Mouse (Mus musculus) testis, postnatal 14 days (tissue): ENCODE results near the gene Zmiz1.

Experiments
- DNase-seq: peaks from one replicate; pipeline ENCODE4 v3.0.0; 2021; ENCODE audit warnings: low spot score

Zmiz1 gene

DNA sequence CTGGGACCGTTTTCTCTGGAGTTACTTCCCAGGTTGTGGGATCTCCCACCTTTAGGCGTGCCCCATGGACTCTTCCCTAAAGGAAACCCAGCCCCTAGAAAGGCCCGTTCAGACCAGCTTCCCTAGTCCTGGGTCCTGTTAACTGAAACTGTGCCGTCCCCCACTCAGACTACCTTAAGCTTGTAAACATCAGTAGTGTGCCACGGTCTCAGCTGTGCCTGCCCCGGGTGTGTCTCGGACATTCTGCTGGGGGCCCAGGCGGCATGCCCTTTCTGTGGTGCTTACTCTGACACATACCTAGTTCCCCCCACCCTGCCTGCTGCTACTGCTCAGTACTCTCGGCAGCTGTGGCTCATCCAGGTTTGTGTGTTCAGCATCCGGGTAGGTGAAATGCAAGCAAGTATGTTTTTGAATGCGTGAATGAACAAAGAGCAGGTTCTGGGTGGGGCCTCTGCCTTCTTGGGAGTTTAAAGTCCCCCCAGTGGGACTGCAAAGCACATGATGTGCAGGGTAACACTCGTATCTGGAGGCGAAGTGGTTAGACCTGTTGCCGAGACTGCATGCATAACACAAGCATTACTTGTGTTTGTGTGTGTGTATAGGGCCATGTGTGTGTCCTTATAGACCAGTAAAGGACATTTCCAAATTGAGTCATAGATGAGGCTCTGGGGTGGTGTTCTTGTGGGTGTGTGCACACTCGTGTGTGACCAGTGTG lies 157.2 kb downstream of the Zmiz1 start:
- DNase-seq: no peak

GRCm38 (mm10) chr14:25617264-25617663 lies 158.3 kb downstream of the Zmiz1 start:
- DNase-seq: no peak

GRCm38 (mm10) chr14:25619066-25619762 lies 160.2 kb downstream of the Zmiz1 start:
- no peak for DNase-seq

GRCm38 (mm10) chr14:25620766-25621165 lies 161.8 kb downstream of the Zmiz1 start:
- no peak for DNase-seq

DNA sequence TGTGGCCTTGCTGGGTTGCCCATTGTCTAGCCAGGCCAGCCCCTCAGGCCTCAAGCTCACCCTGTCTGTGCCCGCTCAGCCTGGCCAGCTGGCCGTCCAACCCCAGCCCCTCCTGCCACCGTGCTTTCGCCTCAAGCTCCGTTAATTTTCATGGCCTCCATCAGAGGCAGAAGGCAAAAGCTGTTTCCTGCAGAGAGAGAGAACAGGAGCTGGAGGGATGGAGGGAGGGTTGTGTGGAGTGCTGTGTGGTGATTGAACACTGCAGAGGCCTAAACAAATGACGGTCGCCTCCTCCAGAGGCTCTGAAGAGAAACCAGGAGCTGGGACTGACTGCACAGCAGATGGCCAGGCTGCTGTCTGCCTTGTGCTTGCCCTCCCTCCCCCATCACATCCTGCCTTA lies 164.7 kb downstream of the Zmiz1 start:
- no peak for DNase-seq

- no peak for DNase-seq
Observed at GRCm38 (mm10) chr14:25624659-25625058, 165.7 kb downstream of the Zmiz1 start.

DNA sequence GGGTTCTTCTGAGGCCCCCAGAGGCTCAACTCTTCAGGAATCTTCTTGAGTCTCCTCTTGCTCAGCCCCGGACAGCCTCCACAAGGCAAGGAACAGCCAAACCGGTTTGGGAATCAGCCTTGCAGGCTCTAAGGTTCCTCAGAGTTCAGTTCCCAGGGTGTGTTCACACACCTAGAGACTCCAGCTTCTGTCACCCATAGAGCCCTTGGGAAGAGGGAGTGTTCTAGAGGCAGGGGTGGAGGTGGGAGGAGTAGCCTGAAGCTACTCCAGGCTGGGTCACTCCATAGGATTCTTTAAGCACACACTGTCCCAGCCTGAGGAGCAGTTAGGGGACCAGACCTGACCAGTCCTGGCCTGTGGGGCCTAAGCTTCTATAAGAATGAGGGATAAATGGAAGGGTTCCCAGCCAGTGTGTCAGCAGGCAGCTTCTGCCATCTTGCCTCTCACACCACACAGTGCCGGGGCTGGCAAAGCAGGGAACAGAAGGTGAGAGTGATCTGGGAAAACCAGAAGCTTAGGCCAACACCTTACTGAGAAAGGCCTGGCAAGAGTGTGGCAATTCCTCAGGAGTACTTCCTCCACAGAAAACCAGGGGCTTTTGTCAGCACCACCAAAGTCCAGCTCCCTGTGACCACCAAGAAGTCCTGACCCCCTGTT lies 168.7 kb downstream of the Zmiz1 start:
- no peak for DNase-seq

DNA sequence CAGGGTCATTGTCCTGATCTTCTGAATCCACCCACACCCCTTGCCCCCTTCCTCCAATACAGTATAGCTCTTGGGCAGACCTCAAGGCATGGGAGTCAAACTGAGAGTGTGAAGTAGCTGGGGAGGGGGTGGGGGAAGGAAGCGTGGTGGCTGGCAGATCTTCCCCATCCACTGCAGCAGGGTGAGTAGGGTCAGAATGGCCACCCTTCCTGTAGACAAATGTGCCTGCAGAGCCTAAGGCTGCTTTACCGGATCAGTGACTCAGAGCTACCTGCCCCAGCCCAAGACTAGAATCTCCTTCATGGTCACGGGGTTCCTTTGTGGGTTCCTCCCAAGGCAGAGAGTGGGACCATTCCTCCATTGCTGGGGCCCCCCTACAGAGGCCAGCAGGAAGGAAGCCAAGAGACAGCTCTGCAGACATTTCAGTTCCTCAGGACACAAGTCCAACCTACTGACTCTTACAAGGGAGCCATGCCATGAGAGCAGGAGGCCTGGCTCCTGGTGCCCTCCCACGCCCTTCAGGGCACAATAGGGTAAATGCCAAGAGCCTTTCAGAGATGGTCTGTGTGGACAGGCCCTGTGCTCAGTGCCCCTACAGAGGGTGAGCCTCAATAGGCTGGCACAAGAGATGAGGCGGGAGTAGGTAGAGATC lies 169.6 kb downstream of the Zmiz1 start:
- DNase-seq: no peak

DNA sequence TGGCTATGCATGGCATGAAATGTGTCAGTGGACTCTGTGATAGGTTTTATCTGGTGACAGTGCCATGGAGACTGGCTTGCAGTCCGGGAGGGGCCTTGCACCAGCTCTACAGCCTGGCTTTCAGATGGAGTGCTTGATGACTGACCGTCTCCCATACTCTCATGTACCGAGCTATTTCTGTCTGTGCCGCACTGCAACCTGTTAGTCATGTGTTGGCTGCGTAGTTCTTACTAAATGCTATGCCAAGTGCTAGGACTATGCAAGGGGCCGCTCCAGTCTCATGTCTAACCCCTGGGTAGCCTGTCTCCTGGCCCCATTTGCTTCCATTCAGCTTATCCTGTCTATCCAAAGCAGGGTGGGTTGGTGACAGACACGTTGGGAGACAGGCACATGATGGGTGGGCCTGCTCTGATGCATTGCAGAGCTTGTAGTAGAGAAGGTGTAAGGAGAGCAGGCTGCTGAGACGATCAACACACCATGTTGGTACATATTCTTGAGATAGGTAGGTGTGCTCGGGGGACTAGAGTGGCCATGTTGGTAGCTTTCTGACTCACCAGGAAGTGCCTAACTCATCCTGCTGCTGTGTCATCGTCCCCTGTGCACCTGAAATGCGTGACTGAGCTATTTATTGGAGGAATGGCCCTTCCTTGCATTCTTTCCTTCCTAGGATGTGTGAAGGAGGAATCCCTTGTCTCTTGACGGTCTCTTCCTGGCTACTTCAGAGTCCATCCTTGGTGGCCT lies 171.1 kb downstream of the Zmiz1 start:
- DNase-seq: no peak

DNA sequence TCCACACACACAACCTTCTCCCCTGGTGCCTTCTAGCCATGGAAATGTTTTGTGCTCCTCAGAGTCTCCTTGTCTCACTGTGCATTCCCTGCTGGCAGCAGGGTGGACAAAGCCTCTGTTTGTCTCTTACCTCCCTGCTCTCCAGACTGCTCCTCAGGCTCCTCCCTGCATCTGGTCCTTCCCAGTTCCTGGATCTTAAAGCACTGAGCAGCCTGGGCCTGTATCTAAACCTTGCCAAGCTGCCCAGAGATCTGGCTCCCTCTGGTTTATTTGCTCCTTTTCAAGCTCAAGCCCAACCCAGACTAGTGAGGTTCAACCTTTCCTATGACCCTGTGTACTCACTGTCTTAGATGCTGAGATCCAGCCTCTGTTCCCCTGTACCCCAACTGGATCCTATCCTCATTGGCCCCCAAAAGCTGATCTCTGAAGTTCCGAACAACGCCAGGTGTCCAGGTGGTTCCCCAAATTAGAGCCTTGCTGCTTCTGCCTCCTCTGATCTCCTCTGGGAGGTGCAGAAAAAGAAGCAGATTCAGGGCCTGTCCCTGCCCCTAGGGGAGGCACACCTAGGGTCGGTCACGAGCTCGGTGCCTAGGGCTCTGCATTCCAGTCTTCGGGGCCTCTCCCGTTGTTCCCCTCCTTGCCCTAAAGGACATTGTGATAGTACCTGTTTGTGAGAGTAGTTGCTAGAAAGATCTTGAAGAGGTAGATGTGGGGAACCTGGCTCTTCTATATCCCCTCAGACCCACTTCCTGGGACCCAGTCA lies 171.8 kb downstream of the Zmiz1 start:
- DNase-seq: no peak

DNA sequence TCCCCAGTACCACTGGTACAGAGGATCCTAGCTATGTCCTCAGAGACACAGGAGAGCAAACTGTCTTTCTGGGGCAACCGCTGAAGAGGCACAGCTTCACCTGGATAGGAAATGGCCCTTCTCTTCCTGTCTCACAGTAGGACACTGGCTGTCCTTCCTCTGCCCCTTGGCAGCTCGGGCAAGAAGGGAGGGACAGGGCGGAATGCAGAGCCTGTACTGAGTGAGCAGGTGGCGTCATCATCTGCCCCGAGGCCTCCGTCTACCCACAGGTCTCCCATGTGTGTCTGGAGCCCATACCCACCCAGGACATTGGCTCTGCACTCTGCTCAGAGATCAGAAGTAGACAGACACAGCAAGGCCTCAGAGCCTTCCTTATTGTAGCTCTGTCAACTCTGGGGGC lies 172.5 kb downstream of the Zmiz1 start:
- DNase-seq: no peak

- DNase-seq: no peak
Observed at GRCm38 (mm10) chr14:25633539-25634300, 174.7 kb downstream of the Zmiz1 start.

DNA sequence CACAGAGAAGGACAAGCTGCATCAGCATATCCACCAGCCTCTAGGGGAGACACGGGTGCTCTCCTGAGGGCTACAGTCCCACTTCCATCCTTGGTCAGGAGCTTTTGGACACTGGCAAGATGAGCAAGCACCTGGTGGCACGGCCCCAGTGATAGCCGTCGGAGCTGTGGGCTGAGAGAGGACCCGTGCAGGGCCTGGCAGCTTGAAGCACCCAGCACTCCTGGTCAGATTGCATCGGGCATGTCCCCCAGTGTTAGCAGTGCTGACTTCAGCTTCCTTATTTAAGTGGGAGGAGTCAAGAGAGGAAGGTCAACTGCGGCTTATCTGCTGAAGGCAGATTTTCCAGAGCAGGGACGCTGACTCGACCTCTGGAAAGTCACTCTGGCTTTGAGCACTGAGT lies 175.3 kb downstream of the Zmiz1 start:
- no peak for DNase-seq

- DNase-seq: no peak
Observed at GRCm38 (mm10) chr14:25635746-25636145, 176.8 kb downstream of the Zmiz1 start.

- DNase-seq: no peak
Observed at GRCm38 (mm10) chr14:25636297-25636696, 177.3 kb downstream of the Zmiz1 start.

- no peak for DNase-seq
Observed at GRCm38 (mm10) chr14:25639120-25639758, 180.3 kb downstream of the Zmiz1 start.

- no peak for DNase-seq
Observed at GRCm38 (mm10) chr14:25639979-25640378, 181.0 kb downstream of the Zmiz1 start.

GRCm38 (mm10) chr14:25640421-25641056 lies 181.6 kb downstream of the Zmiz1 start:
- DNase-seq: no peak

DNA sequence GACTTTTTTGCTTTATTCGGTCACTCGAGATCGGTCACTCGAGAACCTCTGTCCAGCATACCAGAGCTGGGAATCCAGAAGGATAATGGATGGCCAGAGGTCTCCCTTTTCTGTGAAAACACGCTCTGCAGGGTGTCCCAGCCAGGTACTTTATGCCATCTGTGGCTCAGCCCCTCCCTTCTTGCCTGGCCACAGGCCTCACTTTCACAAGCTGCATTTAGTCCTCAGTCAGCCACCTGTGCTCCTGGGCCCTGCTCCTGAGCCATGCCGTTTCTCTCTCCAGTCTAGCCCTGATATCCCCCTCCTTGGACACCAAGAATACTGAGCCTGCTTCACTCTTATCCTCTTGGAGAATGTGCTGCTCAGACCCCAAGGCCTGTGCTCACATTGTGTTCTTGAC lies 182.1 kb downstream of the Zmiz1 start:
- no peak for DNase-seq
